Mouse (Mus musculus) kidney, adult 2 months (tissue): Measurements from ENCODE around the gene Asb15.

Experiments used
- CTCF ChIP-seq: fragments of 200-500 bp; conservative IDR thresholded peaks from 2 replicates; pipeline ENCODE4 v1.5.1; 2011; ENCODE audit warnings: low read depth, mild to moderate bottlenecking, control low read depth, low read length, moderate library complexity, mixed read lengths; ENCODE audit not compliant: insufficient read depth, insufficient read length
- POLR2A ChIP-seq: fragments of 200-500 bp; IDR thresholded peaks from one replicate; pipeline ENCODE4 v1.6.1; 2011; ENCODE audit warnings: low read depth, low read length, control low read depth

DNA sequence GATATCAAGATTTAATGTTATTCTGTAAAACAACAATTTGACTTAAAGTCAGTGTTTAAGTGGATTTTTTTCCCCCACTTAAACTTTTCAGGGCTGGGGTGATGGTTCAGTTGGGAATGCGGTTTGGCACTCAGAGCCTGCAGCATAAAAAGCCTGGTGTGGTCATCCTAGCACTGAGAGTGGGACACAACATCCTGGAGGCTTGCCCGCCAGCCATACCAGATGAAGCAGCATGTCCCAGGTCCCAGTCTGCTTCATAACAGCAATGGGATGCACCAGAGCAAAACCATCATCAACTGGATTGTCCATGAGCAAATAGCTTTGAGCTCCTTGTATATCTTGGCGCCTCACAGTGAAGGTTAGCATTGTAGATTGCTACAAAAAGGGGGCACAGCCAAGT, 80.7 kb downstream of the Asb15 start:
- no peak for TF ChIP-seq POLR2A
- no peak for TF ChIP-seq CTCF
